Mouse (Mus musculus) lung, postnatal 0 days (tissue): ENCODE data around the gene Kdelr1.

Experiments
- CTCF ChIP-seq: IDR thresholded peaks from 2 replicates; pipeline ENCODE4 v1.5.1; 2016; ENCODE audit warnings: antibody characterized with exemption, mild to moderate bottlenecking
- EP300 ChIP-seq: IDR thresholded peaks from 2 replicates; pipeline ENCODE4 v1.6.1; 2016; ENCODE audit warnings: antibody characterized with exemption, mild to moderate bottlenecking, control low read depth

DNA sequence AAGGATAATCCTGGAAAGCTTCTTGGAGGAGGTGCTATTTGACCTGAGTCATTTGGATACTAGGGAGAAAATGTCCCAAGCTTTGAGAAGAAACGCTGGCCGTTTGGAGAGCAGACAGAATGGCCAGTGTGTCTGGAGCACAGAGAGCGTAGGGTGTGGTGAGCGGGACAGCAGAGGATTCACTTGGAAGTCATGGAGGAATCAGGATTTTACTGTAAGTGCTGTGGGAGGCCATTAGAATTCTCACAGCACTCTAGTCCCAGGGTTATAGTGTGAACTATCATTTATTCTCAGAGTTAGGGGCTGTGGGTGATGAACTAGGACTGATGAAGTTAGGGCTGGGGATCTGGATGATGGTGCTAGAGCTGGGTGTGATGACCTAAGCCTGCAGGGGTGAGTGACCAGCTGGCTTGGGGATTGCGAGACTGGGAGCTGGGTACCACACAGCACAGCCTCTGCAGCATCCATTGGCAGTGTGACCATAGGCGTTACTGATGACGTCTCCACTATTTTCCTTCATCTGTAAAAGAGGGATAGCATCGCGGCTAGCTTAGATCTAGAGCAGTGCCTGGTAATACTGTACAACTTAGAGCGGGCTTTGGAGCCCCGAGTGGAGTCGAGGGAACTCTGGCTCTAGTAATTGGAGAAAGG lies 49.5 kb downstream of the Kdelr1 start:
- TF ChIP-seq CTCF = no peak
- no peak for TF ChIP-seq EP300
